Mouse (Mus musculus) activated CD4-positive, CD25-positive, alpha-beta regulatory T cell, adult 4 months (primary cell): ENCODE measurements around the gene Clip3. TPM values are rescaled to one million over a fixed set of nuclear protein-coding genes. Genes with fewer than 3 reads are reported as not detected.

Experiments
- ATAC-seq: one replicate; pipeline ENCODE4 v1.8.0; 2017
- polyA plus RNA-seq, 2 experiments: library from polyadenylated mRNA; unstranded; fragments of 100-300 nt; shearing (Covaris generic); gene quantifications; one replicate each; pipeline ENCODE4 v1.2.1; 2017

Clip3 gene
- polyA plus RNA-seq, 2 experiments from 2014 or later: 3.8 to 5.2 TPM

GRCm38 (mm10) chr7:30296816-30297215, 5.3 kb downstream of the Clip3 start:
- no peak for ATAC-seq

DNA sequence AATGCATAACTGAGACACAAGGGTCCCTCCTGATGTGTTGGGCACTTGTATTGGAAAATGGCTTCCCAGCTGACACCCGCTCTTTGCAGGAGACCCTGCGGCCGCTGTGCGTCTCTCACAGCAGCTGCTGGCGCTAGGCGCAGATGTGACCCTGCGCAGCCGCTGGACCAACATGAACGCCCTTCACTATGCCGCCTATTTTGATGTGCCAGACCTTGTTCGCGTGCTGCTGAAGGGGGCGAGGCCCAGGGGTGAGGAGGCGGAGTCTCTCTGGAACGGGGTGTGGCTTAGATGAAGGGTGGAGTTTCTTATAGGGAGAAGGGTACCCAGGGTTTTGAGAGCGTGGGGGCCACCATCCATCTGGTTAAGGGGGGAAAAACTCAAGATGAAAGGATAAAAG, 5.7 kb downstream of the Clip3 start:
- no peak for ATAC-seq

GRCm38 (mm10) chr7:30300914-30301313, 9.4 kb downstream of the Clip3 start:
- ATAC-seq: no peak

DNA sequence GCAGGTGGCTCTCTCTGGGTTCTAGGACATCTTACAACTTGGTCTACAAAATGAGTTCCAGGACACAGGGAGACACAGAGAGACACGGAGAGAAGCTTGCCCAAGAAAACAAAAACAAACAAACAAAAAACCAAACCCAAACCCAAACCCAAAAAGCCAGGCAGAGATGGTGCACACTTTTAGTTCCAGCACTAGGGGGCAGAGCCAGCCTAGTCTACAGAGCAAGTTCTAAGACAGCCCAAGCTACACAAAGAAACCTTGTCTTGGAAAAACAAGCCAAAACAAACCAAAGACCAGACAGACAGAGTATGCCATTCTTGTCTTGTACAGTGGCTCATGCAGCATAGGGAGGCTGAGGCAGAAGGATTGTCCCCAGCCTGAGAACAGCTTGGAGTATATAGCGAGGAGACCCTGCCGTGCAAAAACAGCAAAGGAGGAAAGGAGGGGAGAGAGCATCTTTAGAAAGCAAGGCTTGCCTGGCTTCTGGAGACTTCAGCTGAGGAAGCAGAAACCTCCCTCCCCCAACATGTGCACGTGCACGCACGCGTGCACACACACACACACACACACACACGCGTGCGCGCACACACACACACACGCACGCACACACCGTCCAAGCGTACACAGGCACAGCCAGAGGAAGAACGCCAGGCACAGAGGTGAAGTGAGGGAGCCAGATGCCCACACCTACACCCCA, 14.7 kb downstream of the Clip3 start:
- ATAC-seq: no peak

DNA sequence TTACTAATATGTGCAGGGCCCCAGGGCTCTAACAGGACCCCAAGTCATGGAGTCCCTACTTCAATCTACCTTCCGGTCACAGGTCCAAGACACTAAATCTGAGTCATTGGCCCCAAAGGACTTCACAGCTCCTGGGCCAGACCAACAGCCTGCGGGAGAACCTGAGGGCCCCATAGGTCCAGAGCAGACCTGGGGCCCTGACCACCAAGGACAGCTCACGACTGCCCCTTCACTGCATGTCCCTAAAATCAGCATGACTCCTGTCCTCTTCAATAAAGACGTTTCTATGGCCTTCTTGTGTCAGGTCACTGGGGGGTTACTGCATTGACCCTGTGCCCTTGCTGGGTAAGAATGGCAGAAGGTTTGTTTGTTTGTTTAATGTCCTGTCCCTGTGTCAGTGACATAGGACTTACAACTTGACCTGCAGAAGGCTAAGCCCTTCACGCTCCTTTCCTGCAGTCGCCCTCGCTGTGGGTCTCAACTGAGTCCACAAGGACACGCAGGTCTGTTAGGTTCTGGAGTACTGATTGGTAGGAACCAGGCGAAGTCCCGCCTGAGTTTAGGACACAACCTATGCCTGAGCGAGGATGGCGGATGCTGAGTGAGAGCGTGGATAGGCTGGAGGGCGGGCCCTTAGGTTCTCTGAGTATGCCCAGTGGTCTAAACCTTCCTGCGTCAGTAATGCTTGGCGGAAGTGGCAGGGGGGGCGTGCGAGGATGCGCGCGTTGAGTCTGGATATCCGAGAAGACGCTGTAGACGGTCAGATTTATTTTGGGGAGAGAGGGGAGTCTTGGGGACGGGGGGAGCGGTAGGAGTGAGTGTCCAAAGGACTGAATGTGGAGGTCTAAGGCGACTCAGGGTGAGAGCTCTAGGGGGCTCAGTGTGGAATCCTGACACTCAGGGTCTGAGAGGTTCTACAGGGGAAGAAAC, 16.8 kb downstream of the Clip3 start, which contains the start of gene Alkbh6:
Gene Alkbh6 (plus strand): TSS at position 642 of the 930 bp plus-strand sequence.
- ATAC-seq: peak; percentile 100

GRCm38 (mm10) chr7:30309395-30310129, 18.0 kb downstream of the Clip3 start:
- no peak for ATAC-seq

GRCm38 (mm10) chr7:30310136-30310535, 18.6 kb downstream of the Clip3 start:
- no peak for ATAC-seq

- ATAC-seq: no peak
Measured at GRCm38 (mm10) chr7:30313666-30314320, 22.3 kb downstream of the Clip3 start.

DNA sequence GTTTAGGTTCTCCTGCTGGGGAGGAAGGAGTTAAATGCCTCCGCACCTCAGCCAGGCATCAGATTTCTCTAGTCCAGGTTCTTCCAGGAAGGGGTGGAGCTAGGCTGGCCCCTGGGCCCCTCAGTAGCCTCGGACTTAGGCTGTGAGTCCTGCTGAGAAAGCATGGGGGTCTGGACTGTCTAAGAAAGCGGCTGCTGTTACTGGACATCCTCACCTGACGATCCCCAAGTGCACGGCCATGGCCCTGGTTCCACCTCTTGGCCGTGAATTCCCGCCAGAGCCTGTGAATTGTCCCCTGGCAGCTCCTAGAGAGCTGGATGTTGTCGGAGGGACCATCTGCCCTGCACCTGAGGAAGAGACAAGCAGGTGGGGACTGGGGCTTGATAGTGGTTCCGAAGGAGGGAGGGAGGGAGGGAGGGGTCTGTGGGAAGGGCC, 23.2 kb downstream of the Clip3 start, which contains the start of gene Syne4:
Gene Syne4 (plus strand): TSS at position 87 of the 435 bp plus-strand sequence.
- ATAC-seq: no peak

DNA sequence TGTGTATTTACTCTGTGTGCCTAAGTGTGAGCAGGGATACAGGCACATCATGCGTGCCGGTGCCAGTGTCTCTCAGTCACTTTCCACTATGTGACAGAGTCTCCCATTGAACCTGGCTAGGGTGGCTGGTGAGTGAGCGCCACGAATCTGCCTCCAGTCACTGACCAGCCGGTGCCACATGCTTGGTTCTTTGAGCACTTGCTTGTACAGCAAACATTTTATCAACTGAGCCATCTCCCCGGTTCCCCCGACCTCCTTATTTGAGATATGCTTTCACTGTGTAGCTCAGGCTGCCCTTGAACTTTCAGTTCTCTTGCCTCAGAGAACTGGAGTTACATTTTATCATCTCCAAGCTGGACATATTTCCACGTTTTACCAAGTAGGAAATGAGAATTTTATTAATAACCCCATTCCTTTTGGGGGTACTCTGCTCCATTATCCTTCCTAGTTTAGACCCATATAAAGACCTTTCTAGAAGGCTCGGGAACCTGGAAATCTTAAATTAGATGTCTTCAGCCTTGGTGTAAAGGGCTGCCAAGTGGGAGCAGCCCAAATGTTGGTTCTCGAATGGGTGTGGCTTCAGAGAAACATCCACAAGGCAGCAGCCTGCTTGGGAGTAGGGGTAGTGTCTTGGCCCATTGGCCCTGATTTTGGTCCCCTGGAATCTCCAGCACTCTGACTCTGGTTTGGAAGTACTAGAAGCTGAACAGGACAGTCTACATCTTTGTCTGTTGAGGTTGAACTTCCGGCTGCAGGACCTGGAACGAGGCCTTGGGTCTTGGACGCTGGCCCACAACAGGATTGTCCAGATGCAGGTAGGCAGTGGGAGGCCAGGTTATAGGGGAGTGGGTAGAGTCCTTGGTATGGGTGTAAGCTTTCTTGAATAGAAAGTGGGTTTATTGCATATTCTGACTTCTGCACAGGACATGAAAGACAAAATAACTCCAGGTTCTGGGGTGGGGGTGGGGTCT, 24.3 kb downstream of the Clip3 start:
- ATAC-seq: no peak

GRCm38 (mm10) chr7:30318142-30318541, 26.6 kb downstream of the Clip3 start:
- ATAC-seq: no peak

GRCm38 (mm10) chr7:30320946-30321345, 29.4 kb downstream of the Clip3 start:
- ATAC-seq: no peak

GRCm38 (mm10) chr7:30321539-30322284, 30.2 kb downstream of the Clip3 start, which contains the start of gene E130208F15Rik:
TSS of gene E130208F15Rik (plus strand) at chr7:30321740.
- ATAC-seq: peak; percentile 62

DNA sequence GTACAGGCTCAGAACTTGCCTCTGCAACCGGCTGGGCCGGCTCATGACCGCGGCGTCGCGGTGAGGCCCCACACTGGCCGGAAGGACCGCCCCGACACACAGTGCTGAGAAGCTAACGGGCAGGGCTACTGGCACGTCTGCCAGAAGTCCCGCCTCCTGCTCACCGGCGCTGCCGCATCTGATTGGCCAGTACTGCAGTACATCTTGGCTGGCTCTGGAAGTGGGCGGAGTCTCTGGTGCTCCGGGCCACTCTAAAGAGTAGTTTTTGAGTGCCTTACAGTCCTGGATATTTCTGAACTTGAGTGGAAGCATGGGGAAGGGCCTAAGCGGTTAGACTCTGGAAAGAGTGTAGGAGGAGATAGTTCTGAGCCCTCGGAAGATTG, 30.7 kb downstream of the Clip3 start:
- ATAC-seq: peak; percentile 70

GRCm38 (mm10) chr7:30322865-30323264, 31.3 kb downstream of the Clip3 start:
- peak; percentile 55 for ATAC-seq

DNA sequence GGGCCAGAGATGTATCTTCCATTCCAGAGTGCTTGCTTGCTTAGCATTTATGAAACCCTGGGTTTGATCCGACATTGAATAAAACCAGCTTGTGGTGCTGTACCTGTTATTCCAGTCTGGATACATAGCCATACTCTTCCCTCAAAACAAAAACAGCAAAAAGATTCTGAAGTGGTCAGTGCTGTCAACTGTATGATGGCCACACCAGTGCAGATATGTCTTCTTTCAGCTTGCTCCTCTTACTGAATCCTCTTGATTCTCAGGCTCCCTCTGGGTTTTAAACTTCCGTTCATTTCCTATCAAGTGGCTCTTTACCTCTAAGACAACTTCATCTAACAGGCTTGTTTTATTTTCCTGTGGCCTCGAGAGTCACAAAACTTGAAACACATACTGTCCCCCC, 32.3 kb downstream of the Clip3 start, which contains the start of gene Sdhaf1:
Gene Sdhaf1 (minus strand): TSS at position 101 of the 400 bp plus-strand sequence.
- ATAC-seq: no peak

- no peak for ATAC-seq
Measured at GRCm38 (mm10) chr7:30324300-30324944, 32.9 kb downstream of the Clip3 start.

DNA sequence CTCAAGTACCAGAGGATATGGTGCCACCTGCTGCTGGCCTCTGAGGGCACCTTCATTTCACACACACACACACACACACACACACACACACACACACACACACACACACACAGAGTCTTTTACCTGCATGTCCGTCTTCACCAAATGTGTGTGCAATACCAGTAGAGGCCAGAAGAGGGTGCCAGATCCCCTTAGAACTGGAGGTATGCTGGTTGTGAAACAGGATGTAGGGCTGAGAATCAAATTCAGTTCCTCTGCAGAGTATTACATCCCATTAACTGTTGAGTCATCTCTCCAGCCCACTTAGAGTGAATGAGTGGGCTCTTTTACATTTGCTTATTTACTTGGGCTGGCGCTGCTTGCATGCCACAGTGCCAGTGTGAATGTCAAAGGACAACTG, 33.8 kb downstream of the Clip3 start:
- no peak for ATAC-seq

DNA sequence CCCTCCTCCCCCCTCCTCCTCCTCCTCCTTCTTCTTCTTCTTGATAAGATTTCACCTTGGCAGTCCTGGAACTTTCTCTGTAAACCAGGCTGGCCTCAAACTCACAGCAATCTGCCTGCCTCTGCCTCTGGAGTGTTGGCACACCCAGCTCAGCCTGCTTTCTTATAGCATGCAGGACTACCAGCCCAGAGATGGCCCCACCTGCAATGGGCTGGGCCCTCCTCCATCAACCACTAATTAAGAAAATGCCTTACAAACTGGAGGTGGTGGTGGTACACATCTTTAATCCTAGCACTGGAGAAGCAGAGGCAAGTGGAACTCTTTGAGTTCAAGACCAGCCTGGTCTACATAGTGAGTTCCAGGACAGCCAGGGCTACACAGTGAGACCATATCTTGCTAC, 34.9 kb downstream of the Clip3 start:
- ATAC-seq: no peak

GRCm38 (mm10) chr7:30327140-30327539, 35.6 kb downstream of the Clip3 start:
- ATAC-seq: peak; percentile 24
